Mouse (Mus musculus): ENCODE results near the gene Abi3bp.

Abi3bp gene

GRCm38 (mm10) chr16:56503941-56504340, 26.3 kb downstream of the Abi3bp start:
- DNase-seq (ENCODE audit: low read depth, low spot score), result no peak

GRCm38 (mm10) chr16:56518024-56518423, 40.3 kb downstream of the Abi3bp start:
- no peak for DNase-seq (ENCODE audit: low read depth, low spot score)

- peak; percentile 33 for DNase-seq (ENCODE audit: low read depth, low spot score)
Observed at GRCm38 (mm10) chr16:56524359-56524758, 46.7 kb downstream of the Abi3bp start.

- DNase-seq (ENCODE audit: low read depth, low spot score), result no peak
Observed at GRCm38 (mm10) chr16:56526482-56526881, 48.8 kb downstream of the Abi3bp start.

GRCm38 (mm10) chr16:56528079-56528688, 50.5 kb downstream of the Abi3bp start:
- DNase-seq (ENCODE audit: low read depth, low spot score), result no peak

- no peak for DNase-seq (ENCODE audit: low read depth, low spot score)
Observed at GRCm38 (mm10) chr16:56579536-56579935, 101.9 kb downstream of the Abi3bp start.

- no peak for DNase-seq (ENCODE audit: low read depth, low spot score)
Observed at GRCm38 (mm10) chr16:56593581-56593980, 115.9 kb downstream of the Abi3bp start.

GRCm38 (mm10) chr16:56594866-56595265, 117.2 kb downstream of the Abi3bp start:
- no peak for DNase-seq (ENCODE audit: low read depth, low spot score)

- DNase-seq (ENCODE audit: low read depth, low spot score), result no peak
Observed at GRCm38 (mm10) chr16:56598427-56598826, 120.7 kb downstream of the Abi3bp start.

GRCm38 (mm10) chr16:56602394-56602793, 124.7 kb downstream of the Abi3bp start:
- DNase-seq (ENCODE audit: low read depth, low spot score), result no peak

- DNase-seq (ENCODE audit: low read depth, low spot score), result no peak
Observed at GRCm38 (mm10) chr16:56610572-56610971, 132.9 kb downstream of the Abi3bp start.

- no peak for DNase-seq (ENCODE audit: low read depth, low spot score)
Observed at GRCm38 (mm10) chr16:56611096-56611867, 133.6 kb downstream of the Abi3bp start.

GRCm38 (mm10) chr16:56638544-56638943, 160.9 kb downstream of the Abi3bp start:
- no peak for DNase-seq (ENCODE audit: low read depth, low spot score)

- DNase-seq (ENCODE audit: low read depth, low spot score), result no peak
Observed at GRCm38 (mm10) chr16:56645251-56645650, 167.6 kb downstream of the Abi3bp start.

GRCm38 (mm10) chr16:56646382-56647172, 168.9 kb downstream of the Abi3bp start:
- DNase-seq (ENCODE audit: low read depth, low spot score), result no peak

- DNase-seq (ENCODE audit: low read depth, low spot score), result no peak
Observed at GRCm38 (mm10) chr16:56655193-56655910, 177.7 kb downstream of the Abi3bp start.

- DNase-seq (ENCODE audit: low read depth, low spot score), result no peak
Observed at GRCm38 (mm10) chr16:56658866-56659265, 181.2 kb downstream of the Abi3bp start.

GRCm38 (mm10) chr16:56669520-56669919, 191.8 kb downstream of the Abi3bp start:
- DNase-seq (ENCODE audit: low read depth, low spot score), result no peak

GRCm38 (mm10) chr16:56670941-56671340, 193.3 kb downstream of the Abi3bp start:
- no peak for DNase-seq (ENCODE audit: low read depth, low spot score)

GRCm38 (mm10) chr16:56673420-56673819, 195.7 kb downstream of the Abi3bp start:
- no peak for DNase-seq (ENCODE audit: low read depth, low spot score)

- no peak for DNase-seq (ENCODE audit: low read depth, low spot score)
Observed at GRCm38 (mm10) chr16:56677146-56677545, 199.5 kb downstream of the Abi3bp start.

All from A20 (cell line).